Mouse (Mus musculus) thymus, postnatal 14 days (tissue): ENCODE results near the gene Garnl3.

Experiments used
- DNase-seq: peaks from one replicate; pipeline ENCODE4 v3.0.0; 2021

Garnl3 gene

DNA sequence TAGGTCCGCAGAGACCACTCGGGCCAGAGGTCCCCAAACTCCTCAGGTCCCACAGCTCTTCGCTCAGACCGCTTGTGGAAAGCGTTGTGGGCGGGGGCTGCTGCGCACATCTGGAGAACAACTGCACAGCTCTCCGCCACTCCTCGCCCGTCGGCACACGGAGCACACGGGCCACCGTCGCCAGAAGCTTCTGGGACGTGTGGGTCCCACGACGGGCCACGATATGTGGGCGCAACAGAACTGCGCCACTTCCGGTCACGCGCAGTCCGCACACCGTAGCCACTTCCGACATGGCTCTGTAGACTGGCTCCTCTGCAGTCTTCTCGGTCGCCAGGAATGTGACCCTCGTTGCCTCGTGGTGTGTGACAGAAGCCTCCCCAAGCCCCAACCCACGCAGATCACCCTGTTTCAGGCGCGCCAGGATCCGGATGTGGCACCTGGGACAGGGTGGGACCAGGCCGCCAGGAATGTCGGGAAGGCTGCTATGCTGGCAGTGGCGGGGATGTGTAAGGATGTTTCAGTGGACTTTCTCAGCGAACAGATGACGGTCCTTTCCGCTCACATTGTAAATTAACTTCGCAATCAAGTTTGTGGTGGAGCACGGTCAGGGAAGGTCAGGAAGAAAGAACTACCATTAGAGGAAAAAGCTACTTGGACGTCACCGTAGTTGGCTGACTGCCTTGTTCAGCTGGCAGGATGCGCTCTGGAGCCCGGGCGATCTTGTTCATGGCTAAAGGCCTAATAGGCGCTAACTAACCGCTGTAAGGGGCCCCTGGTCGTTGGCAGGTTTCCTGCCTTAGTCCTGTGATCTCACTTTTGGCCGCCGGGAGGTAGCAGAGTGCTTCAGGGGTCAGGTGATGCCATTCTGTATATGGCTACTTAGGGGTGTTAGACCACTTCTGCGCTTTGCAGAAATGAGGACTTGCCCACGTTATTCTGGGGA, 164.5 kb downstream of the Garnl3 start:
- peak; percentile 82 for DNase-seq

DNA sequence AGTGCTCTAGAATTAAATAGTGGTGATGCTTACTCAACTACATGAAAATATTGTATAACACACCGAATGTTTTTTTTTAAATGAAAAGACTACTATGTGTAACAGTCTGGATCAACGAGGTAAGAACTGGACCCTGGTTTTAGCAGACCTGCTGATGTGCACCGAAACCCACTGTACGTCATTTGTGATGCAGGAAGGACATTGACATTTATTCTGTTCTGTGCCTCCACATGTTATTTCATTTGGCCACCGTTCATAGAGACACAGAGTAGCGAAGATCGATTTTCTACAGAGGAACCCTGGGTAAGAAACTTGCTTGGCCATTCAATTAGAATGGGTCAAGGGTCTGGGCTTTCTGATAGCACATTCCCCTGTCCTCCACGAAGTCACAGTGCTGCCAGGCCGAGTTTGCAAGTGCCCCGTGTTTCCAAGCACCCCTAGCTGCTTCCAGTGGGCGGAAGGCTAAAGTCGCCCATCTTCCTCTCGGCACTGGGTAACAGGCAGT, 165.2 kb downstream of the Garnl3 start:
- no peak for DNase-seq

DNA sequence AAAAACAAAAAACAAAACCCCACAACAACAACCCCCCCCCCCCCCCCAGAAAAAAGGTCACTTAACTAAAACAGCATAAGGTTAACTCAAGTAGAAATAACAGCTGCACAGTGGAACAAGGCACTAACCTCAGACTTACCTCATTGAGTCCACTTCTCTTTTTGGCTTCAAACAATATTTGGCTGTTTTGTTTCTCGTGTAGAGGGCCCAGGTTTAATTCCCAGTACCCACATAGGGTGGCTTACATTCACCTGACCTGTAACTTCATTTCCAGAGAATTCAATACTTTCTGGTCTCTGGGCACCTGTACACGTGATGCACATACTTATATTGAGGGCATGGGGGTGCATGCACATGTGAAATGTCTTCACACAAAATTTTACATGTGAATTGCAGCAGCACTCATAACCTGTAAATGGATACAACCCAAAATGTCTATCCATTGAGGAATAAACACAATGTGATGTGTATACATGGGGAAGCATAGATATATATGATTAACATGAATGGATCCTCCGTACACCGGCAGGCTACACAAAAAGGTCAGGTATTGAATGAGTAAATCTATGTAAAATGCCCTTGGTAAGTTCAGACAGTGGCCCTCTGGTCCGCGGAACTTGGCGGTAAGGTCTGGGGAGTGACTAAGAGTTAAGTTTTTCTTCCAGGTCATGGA, 165.8 kb downstream of the Garnl3 start:
- no peak for DNase-seq

DNA sequence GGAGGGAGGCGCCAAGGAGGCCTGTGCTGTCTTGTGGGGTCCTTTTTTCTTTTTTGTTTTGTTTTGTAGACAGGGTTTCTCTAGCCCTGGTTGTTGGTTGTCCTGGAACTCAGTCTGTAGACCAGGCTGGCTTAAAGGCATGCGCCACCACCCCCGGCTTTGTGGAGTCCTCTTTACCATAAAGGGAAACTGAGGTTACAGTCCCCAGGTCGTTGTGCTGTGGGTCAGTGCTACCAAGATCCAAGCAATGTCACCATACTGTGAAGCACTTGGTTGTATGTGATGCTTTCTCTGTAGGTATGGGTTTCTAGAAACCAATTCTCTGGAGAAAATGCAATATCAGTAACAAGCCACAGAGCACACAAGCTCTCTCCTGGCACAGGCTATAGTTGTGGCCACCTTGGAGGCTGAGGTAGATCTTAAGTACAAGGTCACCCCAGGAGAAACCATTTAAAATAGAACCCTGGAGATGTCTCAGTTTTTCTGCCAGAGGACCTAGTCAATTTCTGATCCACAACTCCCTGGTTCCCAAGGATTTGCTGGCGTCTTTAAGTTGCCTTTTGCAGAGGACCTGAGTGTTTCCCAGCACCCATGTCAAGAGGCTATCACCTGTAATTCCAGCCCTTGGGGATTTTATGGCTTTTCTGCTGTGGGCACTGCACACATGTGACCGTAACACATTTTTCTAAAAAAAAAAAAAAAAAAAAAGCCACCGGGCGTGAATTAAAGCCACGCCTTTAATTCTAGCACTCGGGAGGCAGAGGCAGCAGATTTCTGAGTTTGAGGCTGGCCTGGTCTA, 166.6 kb downstream of the Garnl3 start:
- DNase-seq, result no peak

DNA sequence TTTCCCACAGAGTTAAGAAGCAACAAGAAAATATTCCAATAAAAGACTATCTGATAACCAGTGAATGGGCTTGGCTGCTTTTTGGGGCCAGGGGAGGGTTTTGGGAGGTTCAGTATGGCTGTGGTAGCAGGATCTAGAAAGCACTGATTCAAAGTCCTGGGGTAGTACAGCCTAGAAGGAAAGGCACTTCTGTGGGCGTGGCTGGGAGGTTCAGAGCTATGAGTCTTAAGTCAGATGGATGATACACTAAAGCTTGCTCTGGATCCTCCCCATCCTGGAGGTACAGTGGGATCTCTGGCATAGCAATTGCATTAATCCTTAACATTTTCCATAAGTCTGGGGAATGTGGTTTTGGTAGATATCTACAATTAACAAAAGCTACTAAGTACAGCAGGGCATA, 167.5 kb downstream of the Garnl3 start:
- no peak for DNase-seq

DNA sequence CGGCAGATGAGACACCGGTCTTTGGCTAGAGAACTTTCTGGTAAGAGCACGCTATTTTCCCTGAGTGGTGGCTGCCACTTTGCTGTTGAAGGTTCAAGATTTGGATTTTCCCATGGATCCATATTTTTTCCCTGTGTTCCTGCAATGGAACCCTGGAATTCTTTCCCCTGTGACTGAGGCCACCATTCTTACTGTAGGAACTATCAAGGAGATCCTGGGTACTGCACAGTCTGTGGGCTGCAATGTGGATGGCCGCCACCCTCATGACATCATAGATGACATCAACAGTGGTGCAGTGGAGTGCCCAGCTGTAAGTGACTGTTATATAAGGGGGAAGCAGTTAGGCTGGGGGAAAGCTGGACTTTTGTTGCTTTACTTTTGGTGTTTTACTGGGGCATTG, 167.9 kb downstream of the Garnl3 start:
- no peak for DNase-seq

DNA sequence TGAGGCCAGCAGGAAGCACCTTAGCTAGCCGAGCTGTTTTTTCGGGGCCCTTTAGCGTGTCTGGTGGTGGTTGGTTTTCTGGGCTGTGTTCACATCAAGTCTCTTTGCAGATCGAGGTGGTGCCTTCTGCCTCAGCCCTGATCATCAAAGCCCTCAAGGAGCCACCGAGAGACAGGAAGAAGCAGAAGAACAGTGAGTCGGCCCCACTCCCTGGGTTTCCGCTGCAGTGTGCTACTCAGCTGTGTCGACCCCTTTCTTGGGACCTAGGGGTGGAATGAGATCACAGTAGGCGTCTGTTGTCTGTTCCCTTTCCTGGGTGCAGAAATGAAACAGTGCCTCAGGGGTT, 168.6 kb downstream of the Garnl3 start:
- DNase-seq, result peak; percentile 79

DNA sequence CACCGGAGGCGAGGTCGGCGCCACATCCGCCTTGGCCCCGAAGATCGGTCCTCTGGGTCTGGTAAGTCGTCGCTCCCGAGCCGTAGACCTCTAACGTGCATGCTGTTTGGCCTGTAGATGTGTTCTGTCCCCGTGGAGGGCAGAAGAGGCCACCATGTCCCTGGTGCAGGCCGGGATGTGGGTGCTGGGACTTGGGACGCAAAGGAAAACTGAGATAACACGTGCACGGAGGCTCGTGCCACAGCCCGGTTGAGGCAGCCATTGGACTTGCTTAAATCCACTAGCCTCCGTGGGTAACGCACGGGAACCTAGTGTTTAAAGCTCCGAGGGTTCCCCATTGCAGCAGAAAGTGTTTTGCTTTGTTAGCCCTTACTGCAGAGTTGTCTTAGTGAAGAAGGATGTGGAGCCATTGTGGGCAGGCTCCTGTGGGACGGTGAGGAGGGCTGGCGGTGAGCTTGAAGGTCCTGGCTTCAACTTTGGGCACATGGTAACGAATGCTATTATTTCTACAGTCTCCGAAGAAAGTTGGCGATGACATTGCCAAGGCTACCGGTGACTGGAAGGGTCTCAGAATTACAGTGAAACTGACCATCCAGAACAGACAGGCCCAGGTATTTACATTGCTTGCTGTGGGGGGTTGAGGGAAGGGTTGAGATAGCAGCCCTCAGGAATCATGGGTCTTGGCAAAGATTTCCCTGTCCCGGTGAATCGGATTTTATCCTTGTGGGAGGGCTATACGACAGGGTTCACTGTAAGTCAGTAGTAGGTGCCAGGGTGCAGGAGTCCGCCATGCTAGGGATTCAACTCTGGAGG, 169.2 kb downstream of the Garnl3 start:
- DNase-seq, result no peak

DNA sequence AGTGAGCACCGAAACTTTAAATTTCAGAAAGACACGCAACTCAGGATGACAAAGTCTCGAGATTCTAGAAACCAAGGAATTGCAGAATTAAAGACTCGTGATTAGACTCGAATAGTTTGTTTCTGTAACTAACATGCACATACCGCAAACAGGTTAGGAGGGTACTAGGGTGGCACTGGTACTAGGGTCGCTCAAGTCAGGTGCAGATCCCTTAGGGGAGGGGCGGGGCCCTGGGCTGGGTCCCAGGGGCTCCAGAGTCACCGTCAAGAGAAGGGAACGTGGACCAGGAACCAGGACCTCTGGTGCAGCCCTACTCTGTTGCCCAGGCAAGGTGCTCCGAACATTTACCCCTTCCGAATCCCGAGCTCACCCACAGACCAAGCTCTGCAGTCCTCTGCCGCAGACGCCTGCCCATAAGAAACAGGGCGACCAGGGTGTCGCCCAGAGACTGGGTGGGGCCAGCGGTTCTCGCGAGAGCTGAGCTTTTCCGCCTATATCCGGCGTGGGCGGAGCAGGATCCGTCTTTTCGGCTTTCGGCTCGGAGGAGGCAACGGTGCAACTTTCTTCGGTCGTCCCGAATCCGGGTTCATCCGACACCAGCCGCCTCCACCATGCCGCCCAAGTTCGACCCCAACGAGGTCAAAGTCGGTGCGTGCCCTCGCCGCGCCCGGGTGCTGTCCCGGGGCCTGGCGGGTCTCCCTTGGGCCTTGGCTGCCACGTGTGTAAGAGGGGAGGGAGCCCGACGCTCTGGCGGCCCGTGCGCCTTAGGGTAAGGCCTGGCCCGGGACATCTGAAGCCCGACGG, 170.1 kb downstream of the Garnl3 start, which contains the start of the genes Rpl12 and Lrsam1:
Rpl12 (plus strand) TSS at position 368 of the 804 bp plus-strand sequence.
Lrsam1 (minus strand) TSS at position 423 of the 804 bp plus-strand sequence.
- DNase-seq, result peak; percentile 97

DNA sequence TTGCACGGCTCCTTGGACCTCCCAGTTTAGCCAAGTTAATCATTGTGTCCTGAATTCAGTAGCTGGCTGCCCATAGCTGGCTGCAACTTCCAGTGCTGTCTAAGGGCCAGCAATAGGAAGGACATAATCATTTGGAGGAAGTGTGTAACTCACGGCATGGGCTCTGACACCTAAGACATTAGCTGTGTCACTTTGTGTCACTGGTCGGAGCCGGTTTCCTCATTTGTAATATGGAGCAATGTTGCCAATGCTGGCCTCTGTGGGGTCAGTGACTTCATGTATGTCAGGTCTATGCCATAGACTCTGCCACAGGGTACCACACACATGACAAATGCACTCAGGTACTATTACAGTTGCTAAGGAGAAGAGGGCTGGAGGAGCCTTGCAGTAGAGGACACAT, 171.2 kb downstream of the Garnl3 start:
- DNase-seq, result no peak

DNA sequence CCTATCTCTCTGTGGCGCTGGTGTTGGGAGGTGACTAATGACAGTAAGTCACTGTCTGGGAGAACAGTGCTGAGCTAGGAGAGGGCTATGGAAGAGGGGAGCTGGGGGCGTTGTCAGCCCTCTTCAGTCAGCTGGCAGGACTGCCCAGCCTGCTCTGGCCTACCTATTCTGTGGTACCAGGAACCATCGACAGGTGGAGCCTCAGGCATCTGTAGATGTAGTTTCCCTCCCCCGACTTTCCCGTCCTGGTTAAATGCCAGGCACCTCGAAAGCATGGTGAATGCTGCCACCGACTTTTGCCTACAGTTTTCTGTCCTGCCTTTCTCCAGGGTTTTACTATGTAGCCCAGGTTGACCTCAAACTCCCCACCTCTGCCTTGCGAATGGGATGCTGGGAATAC, 174.1 kb downstream of the Garnl3 start:
- DNase-seq, result no peak

DNA sequence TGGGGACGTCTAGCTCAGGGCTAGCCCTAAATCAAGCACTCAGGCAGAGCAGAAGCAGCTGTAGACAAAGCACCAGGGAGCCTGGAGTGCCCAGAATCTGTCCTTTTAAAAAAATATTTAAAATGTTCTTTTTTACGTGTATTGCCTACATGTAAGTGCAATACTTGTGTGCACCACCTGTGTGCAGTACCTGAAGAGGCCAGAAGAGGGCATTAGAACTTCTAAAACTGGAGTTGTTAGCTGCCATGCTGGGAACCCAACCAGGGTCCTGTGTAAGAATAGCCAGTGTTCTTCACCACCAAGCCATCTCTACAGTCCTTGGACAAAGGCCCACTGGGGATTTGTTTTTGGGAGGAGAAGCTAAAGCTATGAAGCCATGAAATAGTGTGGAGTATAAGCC, 176.9 kb downstream of the Garnl3 start:
- DNase-seq, result peak; percentile 30

DNA sequence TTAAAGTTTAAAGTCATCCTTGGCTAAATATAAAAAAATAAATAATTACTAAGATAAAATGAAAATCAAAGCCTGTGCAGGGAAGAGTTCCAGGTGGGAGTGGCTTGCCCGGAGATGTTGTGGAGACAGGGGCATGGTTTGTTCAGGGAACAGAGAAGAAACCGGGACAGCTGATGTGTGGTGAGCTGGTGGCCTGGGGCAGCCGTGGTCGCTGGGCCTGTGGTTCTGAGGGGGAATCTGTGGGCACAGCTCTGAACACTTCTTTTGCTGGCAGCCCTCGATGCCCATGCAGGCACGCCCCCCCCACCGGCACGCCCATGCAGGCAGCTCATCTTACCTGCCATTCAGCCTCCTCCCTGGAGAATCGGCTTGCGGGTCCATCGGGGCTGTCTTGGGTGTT, 184.0 kb downstream of the Garnl3 start:
- DNase-seq, result no peak

DNA sequence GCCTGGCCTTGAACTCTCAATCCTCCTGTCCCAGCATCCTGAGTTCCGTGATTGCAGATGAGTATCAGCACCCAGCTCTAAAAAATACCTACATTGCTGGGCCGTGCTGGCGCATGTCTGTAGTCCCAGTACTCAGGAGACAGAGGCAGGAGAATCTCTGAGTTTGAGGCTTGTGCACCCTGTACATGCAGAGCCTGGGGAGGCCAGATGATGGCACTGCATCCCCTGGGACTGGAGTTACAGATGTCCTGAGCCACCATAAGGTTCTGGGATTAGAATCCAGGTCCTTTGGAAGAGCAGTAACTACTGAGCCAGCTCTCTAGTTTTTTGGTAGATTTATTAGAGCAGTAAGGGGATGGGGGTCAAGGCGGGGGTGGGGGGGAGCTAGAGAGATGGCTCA, 191.0 kb downstream of the Garnl3 start:
- DNase-seq, result no peak

DNA sequence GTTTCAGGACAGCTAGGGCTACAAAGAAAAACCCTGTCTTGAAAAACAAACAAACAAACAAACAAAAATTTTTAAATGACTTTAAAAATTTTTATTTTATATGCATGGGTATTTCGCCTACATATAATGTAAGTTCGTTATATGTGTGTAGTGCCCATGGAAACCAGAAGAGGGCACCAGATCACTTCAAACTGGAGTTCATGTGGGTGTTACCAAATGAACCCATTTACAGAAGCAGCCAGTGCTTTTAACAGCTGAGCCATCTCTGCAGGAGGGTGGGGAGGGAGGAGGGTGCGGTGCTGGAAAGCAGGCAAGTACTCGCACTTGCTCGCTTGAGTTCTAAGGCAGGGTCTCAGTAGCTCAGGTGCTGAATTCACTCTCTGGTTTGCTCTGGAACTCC, 192.0 kb downstream of the Garnl3 start:
- DNase-seq, result peak; percentile 76

DNA sequence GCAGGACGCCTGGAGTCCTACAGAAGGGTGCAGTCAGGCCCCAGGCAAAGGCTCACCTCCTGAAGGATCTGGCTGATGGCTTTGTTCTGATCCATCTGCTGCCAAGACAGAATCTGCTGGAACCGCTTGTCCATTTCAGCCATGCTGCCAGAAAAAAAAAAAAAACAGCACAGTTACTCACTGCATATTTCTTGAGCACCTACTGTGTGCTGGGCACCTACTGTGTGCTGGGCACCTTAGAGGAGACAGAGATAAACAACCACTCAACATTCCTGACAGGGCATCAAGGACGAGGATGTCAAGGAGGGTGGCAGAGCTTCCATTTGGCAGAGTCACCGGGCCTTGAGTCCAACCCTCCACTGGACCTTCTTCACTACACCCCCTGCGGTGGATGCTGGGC, 192.7 kb downstream of the Garnl3 start:
- DNase-seq, result no peak
